Mouse (Mus musculus) ES-Bruce4 (cell line): ENCODE results near the gene Aqp11.

Source experiments
- CTCF ChIP-seq: IDR thresholded peaks from one replicate; pipeline ENCODE4 v1.8.1; 2011; ENCODE audit warnings: low read depth, low read length
- POLR2A ChIP-seq: IDR thresholded peaks from one replicate; pipeline ENCODE4 v1.8.1; 2011; ENCODE audit warnings: low read length; ENCODE audit not compliant: insufficient read depth

GRCm38 (mm10) chr7:97767841-97768240, 29.8 kb upstream of the Aqp11 start:
- TF ChIP-seq CTCF (no peak), POLR2A (no peak)
